Comparison of ENCODE assay signal across 21 mouse cellular contexts in the genomic region with DNA sequence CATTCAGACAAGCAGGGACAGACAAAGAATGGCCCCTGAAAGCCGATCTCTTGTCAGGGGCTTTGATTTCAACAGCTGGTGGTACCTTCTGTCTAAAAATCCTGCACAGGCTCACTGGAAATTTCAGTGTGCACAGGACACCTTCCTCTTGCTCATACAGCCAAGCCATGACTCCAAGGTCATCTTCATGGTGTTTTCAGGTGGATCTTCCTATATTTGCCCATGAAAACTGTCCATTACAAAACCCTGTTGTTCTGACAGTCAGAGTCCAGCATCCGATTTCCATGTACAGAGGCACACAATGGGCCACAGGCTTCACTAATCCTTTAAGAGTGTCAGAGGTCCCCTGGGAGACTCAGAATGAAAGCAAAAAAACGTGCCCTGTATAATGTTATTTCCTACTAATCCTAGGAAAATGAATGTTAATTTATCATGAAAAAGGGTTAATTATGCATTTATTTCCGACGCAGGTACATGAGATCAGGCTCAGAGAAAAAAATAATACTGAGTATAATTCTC.
DNase-seq lines count a peak whose midpoint lies in the region; ATAC-seq lines count a peak whose summit lies in the region.
"Had no signal": no experiment of that assay in that cellular context is flagged by ENCODE, and none has a peak within 500 bp of the region (broad histone marks: within the 10 kb centered on the region; RNA-seq: fewer than 3 reads in every experiment).

No protein-coding gene starts in this region.

- H3K4me3 ChIP-seq in neural tube, embryonic 11.5 days (ENCODE audit: low read depth, low read length): no peak overlapping the region
- no peak overlapping the region for H3K4me3 ChIP-seq in embryonic facial prominence, embryonic 14.5 days (ENCODE audit: low read depth, low read length)
- H3K4me3 ChIP-seq: embryonic facial prominence, embryonic 15.5 days; heart, embryonic 12.5 days; left cerebral cortex, adult 2 months; limb, embryonic 10.5 days; lung, embryonic 15.5 days had no signal

- WGBS in neural tube, embryonic 11.5 days: 49% methylated on average over 5 of the region's 5 CpGs
- 30% methylated on average over 5 of the region's 5 CpGs for WGBS in embryonic facial prominence, embryonic 14.5 days

- no peak overlapping the region for H3K9ac ChIP-seq in neural tube, embryonic 11.5 days (ENCODE audit: low read length)
- no peak overlapping the region for H3K9ac ChIP-seq in embryonic facial prominence, embryonic 14.5 days (ENCODE audit: low read depth, low read length)
- H3K9ac ChIP-seq: embryonic facial prominence, embryonic 15.5 days; heart, embryonic 12.5 days; lung, embryonic 15.5 days had no signal

- H3K4me1 ChIP-seq in neural tube, embryonic 11.5 days (ENCODE audit: control insufficient read depth, insufficient read depth, low read length): peaks cover 29% of the 10 kb centered on the region
- H3K4me1 ChIP-seq in embryonic facial prominence, embryonic 14.5 days (ENCODE audit: control insufficient read depth, insufficient read depth, low read length): no peaks in the 10 kb centered on the region
- H3K4me1 ChIP-seq: embryonic facial prominence, embryonic 15.5 days; heart, embryonic 12.5 days; lung, embryonic 15.5 days had no signal

- 0 out of 2 replicates have a peak, but pooled peaks cover 2% of the 10 kb centered on the region for H3K27me3 ChIP-seq in neural tube, embryonic 11.5 days (ENCODE audit: control insufficient read depth, insufficient read depth, low read length)
- no peaks in the 10 kb centered on the region for H3K27me3 ChIP-seq in embryonic facial prominence, embryonic 14.5 days (replicated peaks; ENCODE audit: control insufficient read depth, insufficient read depth, low read length)
- H3K27me3 ChIP-seq: embryonic facial prominence, embryonic 15.5 days; lung, embryonic 15.5 days had no signal

- no peak overlapping the region for H3K27ac ChIP-seq in neural tube, embryonic 11.5 days (ENCODE audit: low read depth, low read length)
- H3K27ac ChIP-seq in embryonic facial prominence, embryonic 14.5 days (replicated peaks; ENCODE audit: low read depth, low read length): no peak overlapping the region
- H3K27ac ChIP-seq: embryonic facial prominence, embryonic 15.5 days; left cerebral cortex, adult 2 months; limb, embryonic 10.5 days; lung, embryonic 15.5 days had no signal

- H3K9me3 ChIP-seq in neural tube, embryonic 11.5 days (ENCODE audit: control insufficient read depth, low read length): no peaks in the 10 kb centered on the region
- no peaks in the 10 kb centered on the region for H3K9me3 ChIP-seq in embryonic facial prominence, embryonic 14.5 days (ENCODE audit: control insufficient read depth, low read length)
- H3K9me3 ChIP-seq: embryonic facial prominence, embryonic 15.5 days; heart, embryonic 12.5 days; limb, embryonic 10.5 days; lung, embryonic 15.5 days had no signal

- peak; percentile 30 for DNase-seq in neural tube, embryonic 11.5 days (ENCODE audit: low spot score)
- DNase-seq in neural tube, embryonic 10.5 days (ENCODE audit: extremely low spot score, low spot score): no peak
- peak; percentile 52 for DNase-seq in embryonic facial prominence, embryonic 14.5 days (ENCODE audit: low spot score)
- peak; percentile 45 for DNase-seq in mesoderm, embryonic 11.5 days (ENCODE audit: low read depth, low spot score)
- DNase-seq in retina, postnatal 1 day: peak; percentile 52
- DNase-seq in urinary bladder, postnatal 25 days (ENCODE audit: low spot score): no peak
- no peak for DNase-seq in adrenal gland, adult 18-20 months (ENCODE audit: low spot score in 2 of 2)
- DNase-seq: adrenal gland, adult 2 months; cerebellum, adult 11 months; cerebellum, postnatal 25 days; kidney, adult 18-20 months; kidney, postnatal 14 days; right cerebral cortex, postnatal 14 days; thymus, postnatal 14 days had no signal

- ATAC-seq in neural tube, embryonic 11.5 days (ENCODE audit: insufficient read depth, low FRiP score, low TSS enrichment): no peak
- no peak for ATAC-seq in embryonic facial prominence, embryonic 14.5 days (ENCODE audit: low read depth)

- H3K4me2 ChIP-seq in neural tube, embryonic 11.5 days (ENCODE audit: low read depth): no peak overlapping the region
- H3K4me2 ChIP-seq in embryonic facial prominence, embryonic 14.5 days (ENCODE audit: low read depth, low read length): no peak overlapping the region
- H3K4me2 ChIP-seq: embryonic facial prominence, embryonic 15.5 days; heart, embryonic 12.5 days; liver, embryonic 11.5 days; lung, embryonic 15.5 days had no signal

- no peaks in the 10 kb centered on the region for H3K36me3 ChIP-seq in neural tube, embryonic 11.5 days (ENCODE audit: control insufficient read depth, insufficient read depth, low read length)
- no peaks in the 10 kb centered on the region for H3K36me3 ChIP-seq in embryonic facial prominence, embryonic 14.5 days (ENCODE audit: control insufficient read depth, insufficient read depth, low read length)
- H3K36me3 ChIP-seq: embryonic facial prominence, embryonic 15.5 days; G1E; heart, embryonic 12.5 days; limb, embryonic 10.5 days; lung, embryonic 15.5 days had no signal

Comparison
In these comparisons a context has a peak if more than half of its experiments do, and no peak if none do; other contexts are left out.
1. DNase-seq: peak in neural tube, embryonic 11.5 days (single experiment), embryonic facial prominence, embryonic 14.5 days (single experiment), mesoderm, embryonic 11.5 days (single experiment) and retina, postnatal 1 day (single experiment); none in neural tube, embryonic 10.5 days (single experiment), urinary bladder, postnatal 25 days (single experiment) and adrenal gland, adult 18-20 months (0 of 2).